Mouse (Mus musculus): ENCODE measurements at regions not wholly inside any gene's neighbourhood (a gene's known extent, or its start where the extent isn't known, plus 50 kb on each side); places are given as distances from the start of the nearest gene placed in this dataset.
A peak's percentile ranks its signal among the peaks of the same experiment; 100 is the strongest.

DNA sequence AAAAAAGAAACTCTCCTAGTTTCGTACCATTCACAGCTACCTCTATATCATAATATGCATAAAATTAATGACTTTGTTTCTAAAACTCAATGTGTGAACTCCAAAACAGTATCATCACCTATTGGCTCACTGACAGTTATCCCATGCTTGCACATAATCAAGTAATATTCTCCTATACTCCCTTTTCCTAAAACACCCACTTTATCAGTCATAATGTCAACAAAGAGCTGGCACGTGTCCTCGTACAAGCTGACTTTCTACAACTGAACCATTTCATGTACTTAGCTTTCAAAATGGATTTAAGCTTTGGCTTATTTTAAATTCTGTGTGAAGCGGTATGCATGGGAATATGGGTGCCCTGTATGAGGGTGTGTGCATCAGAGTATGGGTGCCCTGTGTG, 58.0 kb upstream of the Golim4 start:
- DNase-seq (ENCODE audit: low spot score), result no peak

DNA sequence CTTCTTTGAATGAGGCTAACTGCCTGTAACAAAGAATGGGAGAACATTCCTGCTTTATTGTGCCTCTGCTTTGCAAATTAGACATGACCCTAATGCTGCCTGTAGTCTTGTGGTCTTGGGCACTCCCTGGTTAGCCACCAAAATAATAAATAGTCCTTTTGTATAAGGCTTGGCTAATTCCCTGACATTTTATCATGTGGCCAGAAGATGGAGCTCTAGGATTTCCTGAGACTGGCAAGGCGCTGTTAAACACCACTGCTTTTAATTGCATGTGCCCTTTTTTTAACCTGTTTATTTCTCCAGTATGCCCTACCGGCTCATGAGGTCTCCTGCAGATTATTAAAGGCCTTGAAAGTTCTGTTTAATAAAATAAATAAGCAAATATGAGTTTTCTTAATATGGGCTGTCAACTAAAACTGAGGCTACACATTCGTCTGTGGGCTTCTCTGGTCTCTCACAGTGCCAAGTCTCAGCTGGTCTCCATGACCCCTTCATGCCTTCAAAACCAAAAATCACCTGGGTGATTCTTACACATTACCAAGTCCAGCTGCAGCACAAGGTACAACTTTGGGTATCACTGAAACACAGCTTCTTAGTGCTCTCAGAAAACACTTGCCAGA, 51.9 kb upstream of the Golim4 start:
- DNase-seq (ENCODE audit: low spot score), result peak; percentile 67
